Mouse (Mus musculus): ENCODE results near the gene Lman2l. TPM values are rescaled to one million over a fixed set of nuclear protein-coding genes. Genes with fewer than 3 reads are reported as not detected.
A peak's percentile ranks its signal among the peaks of the same experiment; 100 is the strongest.

Gene Lman2l
- polyA plus RNA-seq, 1 experiment: 34.0 TPM

- peaks cover 3% of the 10 kb centered on the region for H3K4me1 ChIP-seq (ENCODE audit: control insufficient read depth, insufficient read depth, low read length)
- H3K4me3 ChIP-seq (replicated peaks; ENCODE audit: control insufficient read depth, low read depth, low read length): no peak overlapping the region
- H3K27ac ChIP-seq (ENCODE audit: control insufficient read depth, insufficient read depth, low read depth, low read length, poor library complexity): no peak overlapping the region
- TF ChIP-seq CTCF (IDR thresholded peaks at IDR 0.05; ENCODE audit: control insufficient read depth, insufficient read depth, low read length) (no peak), POLR2A (IDR thresholded peaks at IDR 0.05; ENCODE audit: borderline replicate concordance, control insufficient read depth, low read depth, low read length) (no peak)
- 80% methylated on average over 12 of the region's 12 CpGs for WGBS
Observed at GRCm38 (mm10) chr1:36479903-36480899, 35.1 kb upstream of the Lman2l start.

- peaks cover 3% of the 10 kb centered on the region for H3K4me1 ChIP-seq (ENCODE audit: control insufficient read depth, insufficient read depth, low read length)
- H3K27ac ChIP-seq (ENCODE audit: control insufficient read depth, insufficient read depth, low read depth, low read length, poor library complexity): no peak overlapping the region
- no peak for TF ChIP-seq POLR2A (IDR thresholded peaks at IDR 0.05; ENCODE audit: borderline replicate concordance, control insufficient read depth, low read depth, low read length)
- TF ChIP-seq CTCF (IDR thresholded peaks at IDR 0.05; ENCODE audit: control insufficient read depth, insufficient read depth, low read length): no peak
- 83% methylated on average over 2 of the region's 2 CpGs for WGBS
- no peak overlapping the region for H3K4me3 ChIP-seq (replicated peaks; ENCODE audit: control insufficient read depth, low read depth, low read length)
Observed at GRCm38 (mm10) chr1:36478343-36478795, 33.3 kb upstream of the Lman2l start.

DNA sequence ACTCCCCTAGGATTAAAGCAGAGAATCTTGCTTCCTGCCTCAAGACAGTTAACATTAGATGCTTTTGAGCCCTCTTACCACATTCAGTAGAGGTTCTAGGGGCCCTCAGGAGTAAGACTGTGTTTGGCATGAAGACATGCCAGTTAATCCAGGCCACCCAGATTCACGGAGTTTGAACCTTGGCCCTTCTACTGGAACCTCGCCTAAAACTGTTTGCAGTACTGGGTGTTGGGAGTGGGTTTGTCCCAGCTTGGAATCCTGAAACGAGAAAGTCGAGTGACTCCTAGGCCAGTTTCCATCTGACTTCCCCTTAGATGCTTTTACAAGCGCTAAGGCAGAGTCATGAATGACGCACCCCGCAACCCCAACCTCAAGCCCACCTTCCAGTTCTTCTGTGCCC, 31.4 kb upstream of the Lman2l start:
- Histone ChIP-seq H3K27ac (ENCODE audit: control insufficient read depth, insufficient read depth, low read depth, low read length, poor library complexity) (no peak overlapping the region), H3K4me1 (ENCODE audit: control insufficient read depth, insufficient read depth, low read length) (peaks cover 9% of the 10 kb centered on the region), H3K4me3 (replicated peaks; ENCODE audit: control insufficient read depth, low read depth, low read length) (no peak overlapping the region)
- TF ChIP-seq POLR2A (IDR thresholded peaks at IDR 0.05; ENCODE audit: borderline replicate concordance, control insufficient read depth, low read depth, low read length): no peak
- TF ChIP-seq CTCF (IDR thresholded peaks at IDR 0.05; ENCODE audit: control insufficient read depth, insufficient read depth, low read length): no peak
- WGBS: 72% methylated on average over 7 of the region's 7 CpGs

DNA sequence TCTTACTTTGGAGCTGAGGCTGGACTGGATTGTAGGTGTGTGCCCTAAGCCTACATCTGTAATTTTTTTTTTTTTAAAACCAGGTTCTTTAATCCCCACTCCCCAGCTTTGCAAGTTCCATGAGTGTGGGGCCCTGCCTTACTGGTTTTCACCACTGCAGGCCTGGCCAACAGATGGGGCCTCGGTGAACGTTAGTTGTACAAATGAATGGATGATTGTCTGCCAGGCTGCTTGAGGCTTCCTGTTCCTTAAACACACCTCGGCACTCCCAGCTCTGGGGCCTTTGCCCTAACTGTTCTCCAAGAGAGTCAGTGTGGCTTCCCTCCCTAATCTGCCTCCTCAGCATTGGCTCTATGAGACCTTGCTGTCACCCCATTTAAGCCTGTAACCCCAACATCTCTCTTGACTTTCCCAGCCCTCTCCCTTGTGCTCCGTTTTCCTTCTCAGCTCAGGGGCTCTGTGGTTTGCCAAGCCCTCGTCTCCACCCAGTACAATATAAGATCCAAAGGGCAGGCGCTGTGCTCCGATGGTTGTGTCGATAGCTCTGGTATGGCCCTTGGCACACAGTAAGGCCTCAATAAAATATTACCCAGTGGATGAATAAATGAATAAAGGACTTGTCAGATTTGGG, 30.5 kb upstream of the Lman2l start:
- Histone ChIP-seq H3K27ac (ENCODE audit: control insufficient read depth, insufficient read depth, low read depth, low read length, poor library complexity) (no peak overlapping the region), H3K4me3 (replicated peaks; ENCODE audit: control insufficient read depth, low read depth, low read length) (no peak overlapping the region), H3K4me1 (ENCODE audit: control insufficient read depth, insufficient read depth, low read length) (peaks cover 9% of the 10 kb centered on the region)
- 37% methylated on average over 8 of the region's 8 CpGs for WGBS
- TF ChIP-seq POLR2A (IDR thresholded peaks at IDR 0.05; ENCODE audit: borderline replicate concordance, control insufficient read depth, low read depth, low read length): no peak
- TF ChIP-seq CTCF (IDR thresholded peaks at IDR 0.05; ENCODE audit: control insufficient read depth, insufficient read depth, low read length): no peak

- no peak overlapping the region for H3K27ac ChIP-seq (ENCODE audit: control insufficient read depth, insufficient read depth, low read depth, low read length, poor library complexity)
- WGBS: 63% methylated on average over 3 of the region's 3 CpGs
- no peak for TF ChIP-seq CTCF (IDR thresholded peaks at IDR 0.05; ENCODE audit: control insufficient read depth, insufficient read depth, low read length)
- TF ChIP-seq POLR2A (IDR thresholded peaks at IDR 0.05; ENCODE audit: borderline replicate concordance, control insufficient read depth, low read depth, low read length): no peak
- no peak overlapping the region for H3K4me3 ChIP-seq (replicated peaks; ENCODE audit: control insufficient read depth, low read depth, low read length)
- H3K4me1 ChIP-seq (ENCODE audit: control insufficient read depth, insufficient read depth, low read length): peaks cover 12% of the 10 kb centered on the region
Observed at GRCm38 (mm10) chr1:36474646-36475045, 29.6 kb upstream of the Lman2l start.

- H3K27ac ChIP-seq (ENCODE audit: control insufficient read depth, insufficient read depth, low read depth, low read length, poor library complexity): no peak overlapping the region
- TF ChIP-seq POLR2A (IDR thresholded peaks at IDR 0.05; ENCODE audit: borderline replicate concordance, control insufficient read depth, low read depth, low read length) (no peak), CTCF (IDR thresholded peaks at IDR 0.05; ENCODE audit: control insufficient read depth, insufficient read depth, low read length) (no peak)
- 33% methylated on average over 10 of the region's 10 CpGs for WGBS
- H3K4me3 ChIP-seq (replicated peaks; ENCODE audit: control insufficient read depth, low read depth, low read length): peak overlapping the region; percentile 26
- H3K4me1 ChIP-seq (ENCODE audit: control insufficient read depth, insufficient read depth, low read length): peaks cover 12% of the 10 kb centered on the region
Observed at GRCm38 (mm10) chr1:36473211-36473780, 28.2 kb upstream of the Lman2l start.

- WGBS: 9% methylated on average over 18 of the region's 18 CpGs
- H3K4me3 ChIP-seq (replicated peaks; ENCODE audit: control insufficient read depth, low read depth, low read length): peak overlapping the region; percentile 84
- TF ChIP-seq POLR2A (IDR thresholded peaks at IDR 0.05; ENCODE audit: borderline replicate concordance, control insufficient read depth, low read depth, low read length): no peak
- no peak for TF ChIP-seq CTCF (IDR thresholded peaks at IDR 0.05; ENCODE audit: control insufficient read depth, insufficient read depth, low read length)
- peaks cover 12% of the 10 kb centered on the region for H3K4me1 ChIP-seq (ENCODE audit: control insufficient read depth, insufficient read depth, low read length)
- H3K27ac ChIP-seq (ENCODE audit: control insufficient read depth, insufficient read depth, low read depth, low read length, poor library complexity): peak overlapping the region; percentile 66
Observed at GRCm38 (mm10) chr1:36472106-36472440, 27.0 kb upstream of the Lman2l start.
